Mouse (Mus musculus): ENCODE data around the gene Lrrfip2.

- TF ChIP-seq CTCF (IDR thresholded peaks at IDR 0.05; ENCODE audit: insufficient read depth, low read length) (no peak), POLR2A (IDR thresholded peaks at IDR 0.05; ENCODE audit: borderline replicate concordance, extremely low read depth, low read depth, low read length) (no peak)
Observed at GRCm38 (mm10) chr9:111213501-111213900, 96.1 kb downstream of the Lrrfip2 start.

Data from lung, adult 2 months (tissue).